Mouse (Mus musculus) fat pad, adult 2 months (tissue): ENCODE data around the gene Olfr1371.
"Not testable (repeated sequence)": the region's sequence is repeated elsewhere in the genome, so short reads cannot be mapped to it uniquely, and the experiment has no call there.

Experiments
- DNase-seq: peaks from one replicate; pipeline ENCODE4 v3.0.0-alpha.2; 2011; ENCODE audit warnings: low read depth, low spot score; ENCODE audit errors: extremely low read depth

Gene Olfr1371

GRCm38 (mm10) chr11:52225986-52226599 is 12.3 kb upstream of the Olfr1371 start:
- DNase-seq = no peak

GRCm38 (mm10) chr11:52223968-52224682 is 10.3 kb upstream of the Olfr1371 start:
- no peak for DNase-seq

GRCm38 (mm10) chr11:52222891-52223290 is 9.1 kb upstream of the Olfr1371 start:
- no peak for DNase-seq

GRCm38 (mm10) chr11:52221921-52222320 is 8.1 kb upstream of the Olfr1371 start:
- DNase-seq = not testable (repeated sequence)

GRCm38 (mm10) chr11:52220282-52220681 is 6.5 kb upstream of the Olfr1371 start:
- DNase-seq = no peak

GRCm38 (mm10) chr11:52196496-52197023 is 17.2 kb downstream of the Olfr1371 start:
- not testable (repeated sequence) for DNase-seq

GRCm38 (mm10) chr11:52180651-52181050 is 33.1 kb downstream of the Olfr1371 start:
- DNase-seq = not testable (repeated sequence)

- not testable (repeated sequence) for DNase-seq
Observed at GRCm38 (mm10) chr11:52179897-52180296, 33.9 kb downstream of the Olfr1371 start.

GRCm38 (mm10) chr11:52168461-52168860 is 45.3 kb downstream of the Olfr1371 start:
- no peak for DNase-seq

GRCm38 (mm10) chr11:52167901-52168302 is 45.9 kb downstream of the Olfr1371 start:
- not testable (repeated sequence) for DNase-seq

- no peak for DNase-seq
Observed at GRCm38 (mm10) chr11:52167126-52167525, 46.7 kb downstream of the Olfr1371 start.

- DNase-seq = no peak
Observed at GRCm38 (mm10) chr11:52163926-52164325, 49.9 kb downstream of the Olfr1371 start.
